Mouse (Mus musculus): ENCODE measurements around the gene Vmn1r160. TPM values are rescaled to one million over a fixed set of nuclear protein-coding genes. Genes with fewer than 3 reads are reported as not detected.
"Not testable (repeated sequence)": the region's sequence is repeated elsewhere in the genome, so short reads cannot be mapped to it uniquely, and the experiment has no call there.

Gene Vmn1r160
- not detected for total RNA-seq (2021)
- long read RNA-seq, experiment 1: 0 reads
- long read RNA-seq, experiment 2: 0 reads

GRCm38 (mm10) chr7:22870924-22871323, at the start of gene Vmn1r160:
Vmn1r160 (plus strand) TSS chr7:22871224.
- DNase-seq (ENCODE audit: low spot score in 2 of 2); intact Hi-C loops (cut with DNase I): not testable (repeated sequence)

- intact Hi-C loops (cut with DNase I): not testable (repeated sequence)
Measured at GRCm38 (mm10) chr7:22843505-22843904, 27.5 kb upstream of the Vmn1r160 start, which contains the start of gene Vmn1r159. Vmn1r159 (minus strand) TSS chr7:22843605.

More at GRCm38 (mm10) chr7:22843505-22843904, 27.5 kb upstream of the Vmn1r160 start, which contains the start of gene Vmn1r159:
- not testable (repeated sequence) for DNase-seq (ENCODE audit: low spot score in 2 of 2)

Other genes with a start within 250 kb of the Vmn1r160 start
- gene Vmn1r155, start 213.2 kb upstream of the Vmn1r160 start, total RNA-seq (2021): not detected
- gene Gm8693, start 178.9 kb upstream of the Vmn1r160 start, total RNA-seq (2021): not detected
- gene Gm4567, start 151.5 kb upstream of the Vmn1r160 start, total RNA-seq (2021): not detected
- gene Vmn1r157, start 109.5 kb upstream of the Vmn1r160 start, total RNA-seq (2021): not detected
- not detected for gene Vmn1r158, start 80.4 kb upstream of the Vmn1r160 start, total RNA-seq (2021)
- not detected for gene Vmn1r159, start 27.6 kb upstream of the Vmn1r160 start, total RNA-seq (2021)
- not detected for gene Gm4214, start 113.4 kb downstream of the Vmn1r160 start, total RNA-seq (2021)
- gene Gm4216, start 148.7 kb downstream of the Vmn1r160 start, total RNA-seq (2021): not detected
- not detected for gene Vmn1r163, start 184.3 kb downstream of the Vmn1r160 start, total RNA-seq (2021)
- not detected for gene Gm8720, start 196.2 kb downstream of the Vmn1r160 start, total RNA-seq (2021)

Data from left cerebral cortex, postnatal 14 days (tissue).